Mouse (Mus musculus): ENCODE data around the gene Lrrc38.

GRCm38 (mm10) chr4:143361520-143361919, 12.0 kb downstream of the Lrrc38 start:
- no peak for TF ChIP-seq POLR2A (IDR thresholded peaks at IDR 0.05; ENCODE audit: low read depth, low read length)
- TF ChIP-seq CTCF (IDR thresholded peaks at IDR 0.05; ENCODE audit: extremely low read depth, insufficient read length, insufficient replicate concordance, low read depth, low read length), result no peak
